Mouse (Mus musculus) testis, adult 10 weeks (tissue): Measurements from ENCODE around the gene Mkks. TPM values are rescaled to one million over a fixed set of nuclear protein-coding genes. Genes with fewer than 3 reads are reported as not detected.

Experiments
- polyA plus RNA-seq: library from polyadenylated mRNA; stranded (reverse); fragments of 350-450 nt; fragmentation: Illumina TruSeq; extraction: RNeasy Lipid Tissue Mini Kit (QIAGEN cat#74804); gene quantifications from one replicate; pipeline ENCODE4 v1.2.3, GENCODE M21; 2014; ENCODE audit warnings: low read depth, low replicate concordance

The Mkks gene
- 24.8 TPM for polyA plus RNA-seq

DNA sequence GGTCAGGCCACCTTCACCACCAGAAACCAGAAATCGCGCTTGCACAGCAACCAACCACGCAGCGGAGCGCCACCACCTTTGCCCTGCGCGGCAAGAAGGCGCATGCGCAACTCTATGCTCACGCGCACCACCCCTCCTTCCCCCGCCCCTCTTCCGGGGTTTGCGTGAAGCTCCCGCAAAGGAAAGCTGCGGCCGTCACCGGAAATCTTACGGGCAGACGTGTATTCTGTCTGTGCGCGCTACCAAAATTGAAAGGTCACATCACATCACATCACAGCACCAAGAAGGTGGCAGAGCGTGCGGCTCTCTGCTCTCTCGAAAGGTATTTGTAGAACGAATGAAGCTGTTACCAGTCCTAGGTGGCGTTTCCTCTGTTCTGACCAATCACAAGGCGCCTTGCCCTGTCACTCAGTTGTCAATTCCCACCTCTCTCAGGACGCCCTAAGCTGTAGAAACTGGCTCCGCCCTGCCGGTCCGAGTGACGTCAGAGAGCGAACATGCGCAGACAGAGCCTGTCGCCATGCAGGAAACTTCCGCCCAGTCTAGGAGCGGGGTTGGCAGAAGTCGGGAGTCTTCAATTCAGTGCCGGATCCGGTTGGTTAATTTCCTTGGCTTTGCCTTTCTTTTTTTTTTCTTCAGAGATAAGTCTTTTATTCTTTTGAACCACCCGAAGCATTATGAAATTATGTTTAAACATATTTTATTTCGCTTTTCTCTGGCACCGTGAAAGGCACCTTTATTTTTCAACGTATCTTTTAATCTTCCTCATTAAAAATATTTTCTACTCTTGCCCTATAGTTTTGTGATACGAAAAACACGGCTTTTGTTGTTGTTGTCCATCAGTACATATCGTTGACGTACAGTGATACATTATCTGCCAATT, at the start of gene Mkks, which contains the start of the genes Slx4ip and AL731706.1:
Gene Mkks, minus strand, starts transcription at position 322 of the 883 bp plus-strand sequence.
Gene Slx4ip, plus strand, starts transcription at position 151 of the 883 bp plus-strand sequence.
Gene AL731706.1, minus strand, starts transcription at position 322 of the 883 bp plus-strand sequence.

DNA sequence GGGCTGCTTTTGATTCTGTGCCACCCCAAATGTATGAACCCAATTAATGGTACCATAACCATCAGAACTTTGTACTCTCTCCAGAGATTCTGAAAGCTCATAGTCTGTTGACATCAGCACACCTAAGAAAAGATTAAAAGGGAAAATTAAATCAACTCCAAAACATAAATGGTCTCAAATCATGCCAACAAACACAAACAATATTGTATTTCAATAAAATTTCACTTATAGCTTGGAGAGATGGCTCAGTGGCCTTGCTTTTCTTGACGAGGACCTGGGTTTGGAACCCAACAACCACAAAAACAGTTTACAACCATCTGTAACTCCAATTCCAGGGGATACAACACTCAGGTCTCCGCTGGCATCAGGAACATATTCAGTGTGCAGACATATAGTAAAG, 5.6 kb downstream of the Mkks start, which contains the start of gene AL731706.2:
Gene AL731706.2, minus strand, starts transcription at position 101 of the 400 bp plus-strand sequence.

Other genes with a start within 250 kb of the Mkks start
- 0.18 TPM for gene Snap25, start 177.9 kb downstream of the Mkks start, polyA plus RNA-seq
- 23.3 TPM for gene AL731706.2, start 5.7 kb downstream of the Mkks start, polyA plus RNA-seq
- gene Slx4ip, start 171 bp downstream of the Mkks start, polyA plus RNA-seq, result 18.2 TPM
- 3.4 TPM for gene AL731706.1, start within 50 bp of the Mkks start, polyA plus RNA-seq
- 10.2 TPM for gene Jag1, start 225.3 kb upstream of the Mkks start, polyA plus RNA-seq